Mouse (Mus musculus) frontal cortex, postnatal 14 days (tissue): ENCODE measurements around the gene Inpp5d.

Experiments used
- DNase-seq, 2 experiments: peaks; one replicate each; pipeline ENCODE4 v3.0.0; 2022; ENCODE audit warnings: low spot score in 2 of 2

Inpp5d gene

GRCm38 (mm10) chr1:87620211-87620668 lies at the start of gene Inpp5d:
Gene Inpp5d, plus strand, starts transcription at chr1:87620312.
- DNase-seq = no peak

DNA sequence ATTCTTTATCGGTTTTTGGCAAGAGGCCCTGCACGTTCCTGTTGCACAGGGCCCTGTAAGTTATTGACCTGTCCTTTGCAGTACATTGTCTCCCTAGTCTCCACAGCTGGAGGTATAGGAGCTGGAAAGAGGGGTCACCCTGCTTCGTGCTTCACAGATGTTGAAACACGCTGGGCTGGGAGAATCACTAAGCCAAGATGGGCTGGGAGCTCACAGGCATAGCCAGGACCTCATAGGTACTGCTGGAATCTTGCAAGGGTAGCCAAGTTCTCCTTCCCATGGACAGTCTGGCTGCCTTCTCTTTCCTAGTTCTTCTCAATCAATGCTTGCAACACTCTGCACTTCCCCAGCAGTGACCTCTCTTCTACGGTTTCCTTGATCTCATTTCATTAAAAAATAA lies 46.9 kb upstream of the Inpp5d start:
- DNase-seq = no peak

GRCm38 (mm10) chr1:87573800-87574215 lies 46.3 kb upstream of the Inpp5d start, which contains the start of gene Ngef:
Gene Ngef, minus strand, starts transcription at chr1:87573870.
- no peak for DNase-seq

GRCm38 (mm10) chr1:87574353-87574752 lies 45.8 kb upstream of the Inpp5d start:
- no peak for DNase-seq

- no peak for DNase-seq
These were observed 45.3 kb upstream of the Inpp5d start for GRCm38 (mm10) chr1:87574785-87575184.

- no peak for DNase-seq
These were observed 41.1 kb upstream of the Inpp5d start for GRCm38 (mm10) chr1:87578965-87579364.

DNA sequence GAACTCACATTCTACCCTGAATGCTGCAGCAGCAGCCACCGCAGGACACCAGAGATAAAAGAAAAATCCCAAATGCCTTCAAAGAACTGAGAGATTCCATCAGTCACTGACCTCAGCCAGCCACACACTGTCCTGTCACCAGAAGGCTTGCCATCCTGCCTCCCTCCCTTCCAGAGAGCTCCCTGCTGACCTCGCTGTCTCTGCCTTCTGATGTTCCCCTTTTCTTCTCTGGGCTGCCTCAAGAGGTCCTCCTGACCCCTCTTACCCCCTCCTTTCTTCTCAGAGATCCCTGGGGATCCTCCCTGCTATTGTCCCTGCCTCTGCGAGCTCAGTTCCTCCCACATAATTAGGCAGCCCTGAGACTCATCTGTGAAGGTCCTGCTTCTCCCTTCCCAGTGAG lies 39.3 kb upstream of the Inpp5d start:
- DNase-seq = no peak

- DNase-seq = peak in 1 of 2 experiments; percentile 14
These were observed 30.9 kb upstream of the Inpp5d start for GRCm38 (mm10) chr1:87589162-87589561.

DNA sequence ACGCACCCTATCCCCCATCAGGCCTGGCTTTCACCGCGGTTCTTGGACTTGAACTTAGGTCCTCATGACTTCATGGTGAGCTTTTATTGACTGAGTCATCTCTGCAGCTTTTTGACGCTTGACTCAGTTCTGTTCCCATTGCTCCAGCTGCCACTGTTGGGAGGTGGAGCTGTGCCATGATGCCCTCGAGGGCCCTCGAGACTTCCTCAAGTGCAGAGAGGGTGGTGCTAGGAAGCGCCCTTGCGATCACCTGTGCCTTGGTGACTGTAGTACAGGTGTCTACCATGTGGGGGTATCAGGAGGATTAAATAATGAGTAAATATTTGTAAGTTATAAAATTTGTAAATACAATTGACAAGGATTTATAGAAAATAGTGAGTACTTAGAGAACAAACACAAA lies 30.1 kb upstream of the Inpp5d start:
- no peak for DNase-seq

DNA sequence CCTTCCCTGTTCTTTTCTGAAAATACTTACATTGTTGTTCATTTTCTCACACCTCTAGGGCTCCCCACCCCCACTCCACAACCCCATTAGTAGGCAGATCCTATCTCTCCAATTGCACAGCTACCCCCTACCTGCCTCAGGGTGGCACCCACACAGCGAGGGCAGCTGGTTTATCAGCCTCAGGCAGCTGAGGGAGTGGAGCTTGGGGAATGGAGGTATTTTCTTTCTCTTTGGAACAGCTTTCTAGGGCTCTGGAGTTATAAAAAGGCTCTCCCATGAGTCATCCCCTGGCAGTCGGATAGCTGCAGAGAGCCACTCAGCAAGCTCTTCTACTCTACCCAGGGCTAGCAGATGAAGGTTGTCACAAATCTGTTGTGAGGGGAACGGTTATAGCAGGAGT lies 25.9 kb upstream of the Inpp5d start:
- DNase-seq = peak in 1 of 2 experiments; percentile 20

DNA sequence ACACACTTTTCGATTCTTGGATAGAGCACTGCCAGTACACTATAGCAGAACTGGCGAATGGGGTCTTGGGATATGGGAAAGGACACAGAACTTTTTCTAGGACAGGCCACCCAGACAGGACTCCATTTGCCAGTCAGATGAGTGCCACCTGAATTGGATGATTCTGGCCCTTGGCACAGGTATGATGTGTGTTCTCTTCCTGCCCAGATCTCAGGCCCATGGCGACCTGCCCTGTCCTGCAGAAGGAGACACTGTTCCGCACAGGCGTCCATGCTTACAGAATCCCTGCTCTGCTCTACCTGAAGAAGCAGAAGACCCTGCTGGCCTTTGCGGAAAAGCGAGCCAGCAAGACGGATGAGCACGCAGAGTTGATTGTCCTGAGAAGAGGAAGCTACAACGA lies 25.4 kb upstream of the Inpp5d start:
- no peak for DNase-seq

- no peak for DNase-seq
These were observed 19.6 kb upstream of the Inpp5d start for GRCm38 (mm10) chr1:87600533-87600932.

DNA sequence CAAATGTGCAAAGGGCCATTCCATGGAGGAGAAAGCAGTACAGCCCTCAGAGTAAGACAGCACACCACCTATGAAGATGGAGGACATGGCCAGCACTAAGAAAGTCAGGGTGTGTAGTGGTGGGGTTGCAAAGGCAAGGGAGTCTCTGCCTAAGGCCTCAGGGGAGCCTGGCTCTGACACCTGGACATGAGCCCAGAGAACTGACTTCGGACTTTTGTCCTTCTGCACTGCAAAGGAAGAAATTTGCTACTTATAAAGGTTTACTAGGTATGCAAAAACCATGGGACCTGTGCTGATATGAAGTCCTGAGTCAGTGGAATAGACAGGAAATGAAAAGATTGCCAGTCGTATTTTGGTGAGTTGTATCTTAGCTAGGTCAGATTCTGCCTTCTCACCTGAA lies 18.3 kb upstream of the Inpp5d start:
- DNase-seq = no peak

DNA sequence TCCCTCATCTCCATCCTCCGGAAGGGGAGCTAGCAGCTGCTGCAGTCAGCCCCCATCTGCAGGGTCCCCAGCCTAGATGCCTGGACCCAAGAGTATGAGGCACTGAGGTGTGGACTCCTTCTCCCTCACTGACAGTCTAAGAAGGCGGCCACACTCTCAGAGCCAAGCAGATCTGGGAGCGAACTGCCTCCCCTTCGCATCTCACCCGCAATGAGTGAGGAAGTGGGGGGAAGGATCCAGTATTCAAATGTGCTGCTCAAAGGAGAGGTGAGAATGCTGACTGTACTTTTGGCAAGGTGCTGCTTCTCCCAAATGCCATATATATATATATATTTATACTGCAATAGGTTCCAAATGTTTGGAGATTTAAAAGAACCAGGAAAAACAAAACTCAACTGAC lies 16.7 kb upstream of the Inpp5d start:
- DNase-seq = no peak

DNA sequence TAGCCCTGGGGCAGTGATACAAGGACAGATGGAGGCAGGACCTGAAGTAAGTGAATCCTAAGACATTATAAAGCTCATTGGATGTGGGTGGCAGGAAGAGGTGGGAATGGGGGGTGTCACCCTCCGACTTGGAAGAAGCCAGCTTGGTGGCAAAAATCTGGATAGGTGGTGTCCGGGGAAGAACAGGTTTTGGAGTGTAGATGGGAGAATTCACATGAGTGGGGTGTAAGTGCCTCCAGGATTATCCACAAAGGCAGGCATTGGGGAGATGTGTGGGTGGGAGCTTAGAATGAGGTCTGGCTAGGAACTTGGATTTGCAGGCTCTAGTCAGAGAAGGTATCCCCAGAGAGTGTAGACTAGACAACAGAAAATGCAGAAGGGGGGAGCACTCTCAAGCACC lies 14.8 kb upstream of the Inpp5d start:
- peak in 1 of 2 experiments; percentile 17 for DNase-seq

- peak; percentile 60 to 62 for DNase-seq
These were observed 12.6 kb upstream of the Inpp5d start for GRCm38 (mm10) chr1:87607385-87608091.

DNA sequence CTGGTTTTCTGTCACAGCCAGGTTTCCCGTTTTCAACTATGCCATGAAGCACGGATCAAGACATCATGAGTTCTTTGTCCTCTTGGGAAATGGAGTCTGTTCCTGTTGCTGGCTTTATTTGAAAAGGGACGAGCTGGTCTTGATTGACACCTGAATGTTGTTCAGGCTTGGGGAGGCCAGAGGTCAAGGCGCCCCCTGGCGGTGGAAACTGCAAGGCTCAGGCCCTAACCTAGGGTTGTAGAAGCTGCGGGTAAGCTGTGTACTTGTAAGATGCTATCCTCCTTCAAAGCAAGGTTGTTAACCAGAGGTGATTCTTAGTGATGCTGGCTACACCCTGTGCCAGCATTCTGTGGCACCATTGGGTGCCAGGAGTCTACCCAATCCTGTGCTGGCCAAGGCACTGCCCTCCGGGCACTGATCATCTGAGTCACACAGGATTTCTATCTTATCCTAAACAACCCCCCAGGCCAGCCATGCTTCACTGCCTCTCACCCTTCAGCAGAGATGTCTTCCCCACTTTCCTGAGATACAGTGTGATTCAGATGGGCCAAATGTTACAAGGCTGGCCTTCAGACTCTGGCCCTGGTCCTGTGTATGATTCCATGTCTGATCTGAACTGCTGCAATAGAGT lies 11.6 kb upstream of the Inpp5d start:
- DNase-seq = peak in 1 of 2 experiments; percentile 55

DNA sequence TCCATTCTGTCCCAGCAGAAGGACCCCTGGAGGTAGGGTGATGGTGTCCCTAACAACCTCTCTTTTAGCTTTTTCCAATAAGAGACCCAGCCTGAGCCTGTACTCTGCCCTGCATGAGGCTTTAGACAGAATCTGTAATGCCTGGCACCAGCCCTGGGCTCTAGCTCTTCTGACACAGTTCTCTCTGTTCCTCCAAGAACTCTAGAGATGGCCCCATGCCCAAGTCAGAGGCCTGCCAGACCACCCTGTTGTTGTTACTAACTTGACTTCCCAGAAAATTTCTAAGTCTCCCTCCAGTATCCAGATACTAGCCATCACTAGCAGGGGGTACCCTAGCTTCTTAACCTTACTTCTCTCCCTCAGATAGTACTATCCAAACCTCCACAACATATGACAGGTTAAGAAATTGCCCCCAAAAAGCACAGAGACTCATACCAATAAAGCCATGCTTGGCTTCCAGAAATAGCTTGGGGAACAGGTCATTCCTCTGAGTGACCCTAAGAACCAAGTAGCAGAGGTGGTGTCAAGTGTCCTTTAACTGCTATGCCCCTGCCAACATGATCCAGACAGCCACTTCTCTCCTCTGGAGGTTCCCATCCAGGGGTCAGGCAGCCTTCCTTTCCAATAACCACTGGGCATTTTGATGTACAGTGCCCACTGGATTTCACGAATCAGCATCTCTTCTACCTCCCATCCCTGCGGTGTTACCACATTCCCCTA lies 5.4 kb upstream of the Inpp5d start:
- no peak for DNase-seq

GRCm38 (mm10) chr1:87620693-87621092 lies 581 bp downstream of the Inpp5d start:
- DNase-seq = no peak

DNA sequence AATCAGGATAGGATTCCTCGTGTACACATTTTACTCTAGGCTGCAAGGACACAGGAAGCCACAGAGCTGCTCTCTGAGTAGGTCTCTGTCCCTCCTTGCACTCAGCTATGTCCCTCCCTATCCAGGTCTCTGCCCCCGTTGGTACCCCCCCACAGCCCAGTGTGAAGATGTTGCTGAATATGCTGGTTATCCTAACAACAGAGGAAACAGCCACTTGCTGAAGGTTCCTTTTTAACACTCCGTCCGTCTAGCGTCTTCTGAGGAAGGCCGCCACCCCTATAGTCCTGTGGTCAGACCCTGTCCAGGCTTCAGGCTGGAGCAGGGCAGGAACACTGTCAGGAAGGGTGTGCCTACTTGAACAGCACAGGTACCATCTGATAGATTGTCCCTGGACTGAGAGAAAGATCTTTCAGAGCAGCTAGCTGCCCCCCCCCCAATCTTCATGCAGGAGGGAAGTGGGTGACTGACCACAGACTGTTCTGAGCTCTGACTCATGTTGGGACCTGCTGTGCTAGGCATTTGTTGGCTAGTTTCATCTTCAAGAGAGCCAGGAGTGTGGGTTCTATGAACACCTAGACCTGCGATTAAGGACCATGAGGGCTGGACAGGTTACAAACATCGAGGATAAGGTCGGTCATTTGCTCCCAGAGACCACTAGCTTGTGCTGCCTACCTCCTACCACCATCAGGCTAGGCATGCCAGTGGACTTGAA lies 1.2 kb downstream of the Inpp5d start:
- DNase-seq = no peak

DNA sequence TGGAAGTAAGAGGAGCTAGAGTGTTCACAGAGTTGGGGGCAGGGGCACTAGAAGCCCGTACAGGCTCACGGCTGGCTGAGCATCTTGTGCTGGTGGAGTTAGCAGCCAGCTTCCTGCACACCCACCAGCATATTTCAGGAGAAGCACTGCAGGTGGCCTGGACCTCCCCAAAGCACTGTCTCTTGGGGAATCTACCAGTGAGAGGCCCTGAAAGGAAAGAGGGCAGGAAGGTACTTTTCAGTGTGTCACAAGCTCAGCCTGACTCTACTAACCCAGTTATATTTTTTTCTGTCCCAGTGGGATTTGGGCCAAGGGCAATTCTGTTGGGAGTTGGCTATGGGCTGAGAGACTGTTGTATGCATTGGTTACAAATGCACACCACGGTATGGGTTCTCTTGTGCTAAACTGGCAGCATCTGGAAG lies 1.8 kb downstream of the Inpp5d start:
- DNase-seq = no peak
